Mouse (Mus musculus): ENCODE results near the gene St6galnac3.

DNA sequence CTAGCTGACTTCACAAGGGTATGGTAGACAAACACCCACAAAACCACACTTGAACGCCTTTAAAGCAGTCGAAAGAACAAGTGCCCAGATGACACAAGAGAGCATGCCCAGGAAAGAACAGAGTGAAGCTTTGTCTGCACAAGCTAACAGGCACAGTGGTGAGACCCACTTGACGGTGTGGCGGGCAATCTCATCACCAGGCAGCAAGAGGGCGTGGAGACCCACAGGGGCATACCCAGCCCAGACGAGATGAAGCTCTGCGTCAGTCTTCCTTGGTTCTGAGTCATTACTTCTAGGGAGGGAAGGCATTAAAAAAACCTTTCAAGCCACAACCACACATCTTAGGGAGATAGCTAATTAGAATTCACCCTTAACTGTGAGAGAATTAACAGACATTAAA is 79.2 kb downstream of the St6galnac3 start:
- TF ChIP-seq CTCF (conservative IDR thresholded peaks at IDR 0.05; ENCODE audit: insufficient read depth, insufficient read length, low read depth, low read length): no peak
- TF ChIP-seq POLR2A (IDR thresholded peaks at IDR 0.05; ENCODE audit: low read depth, low read length): no peak
